Mouse (Mus musculus): ENCODE data around the gene Gpr142. TPM values are rescaled to one million over a fixed set of nuclear protein-coding genes. Genes with fewer than 3 reads are reported as not detected.

Gpr142 gene
- polyA plus RNA-seq (2012; rRNA removed), result not detected in 2 replicates

DNA sequence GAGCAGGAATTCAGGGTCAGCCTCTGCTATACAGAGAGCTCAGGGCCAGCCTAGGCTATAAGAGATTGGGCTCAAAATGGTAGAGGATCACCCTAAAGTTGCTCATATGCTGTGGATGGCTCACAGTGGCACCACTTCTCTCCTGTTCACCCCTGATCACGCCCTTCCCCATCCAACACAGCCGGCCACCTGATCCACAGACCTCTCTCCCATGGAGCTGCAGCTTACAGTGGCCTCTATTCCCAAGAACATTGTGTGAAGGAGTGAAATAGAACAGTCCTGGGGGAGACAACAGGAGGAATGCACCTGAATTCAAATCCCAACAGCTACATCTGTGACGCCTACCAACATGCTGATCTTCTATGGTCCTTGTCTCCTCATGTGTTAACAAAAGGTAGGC, at the start of gene Gpr142:
Gene Gpr142, plus strand, starts transcription at position 301 of the 400 bp plus-strand sequence.
- no peak within 1 kb of the TSS for H3K27ac ChIP-seq (ENCODE audit: control insufficient read depth, insufficient read depth, low read length)
- TF ChIP-seq CTCF (IDR thresholded peaks at IDR 0.05; ENCODE audit: borderline replicate concordance, control insufficient read depth, extremely low read depth, insufficient read depth, low read length, poor library complexity) (no peak), POLR2A (IDR thresholded peaks at IDR 0.05; ENCODE audit: control insufficient read depth, extremely low read depth, insufficient read depth, low read length, poor library complexity) (no peak)
- H3K4me3 ChIP-seq (ENCODE audit: control insufficient read depth, insufficient read depth, low read length), result no peak within 1 kb of the TSS
- peaks cover 5% of the 10 kb centered on the region for H3K4me1 ChIP-seq (replicated peaks; ENCODE audit: control insufficient read depth, insufficient read depth, low read length)
- no peaks in the 10 kb centered on the region for H3K36me3 ChIP-seq (ENCODE audit: control insufficient read depth, insufficient read depth, low read length)
- no peaks in the 10 kb centered on the region for H3K27me3 ChIP-seq (ENCODE audit: control insufficient read depth, insufficient read depth, low read length)
- WGBS, result 92% methylated on average over 3 of the region's 3 CpGs
- DNase-seq, result no peak

DNA sequence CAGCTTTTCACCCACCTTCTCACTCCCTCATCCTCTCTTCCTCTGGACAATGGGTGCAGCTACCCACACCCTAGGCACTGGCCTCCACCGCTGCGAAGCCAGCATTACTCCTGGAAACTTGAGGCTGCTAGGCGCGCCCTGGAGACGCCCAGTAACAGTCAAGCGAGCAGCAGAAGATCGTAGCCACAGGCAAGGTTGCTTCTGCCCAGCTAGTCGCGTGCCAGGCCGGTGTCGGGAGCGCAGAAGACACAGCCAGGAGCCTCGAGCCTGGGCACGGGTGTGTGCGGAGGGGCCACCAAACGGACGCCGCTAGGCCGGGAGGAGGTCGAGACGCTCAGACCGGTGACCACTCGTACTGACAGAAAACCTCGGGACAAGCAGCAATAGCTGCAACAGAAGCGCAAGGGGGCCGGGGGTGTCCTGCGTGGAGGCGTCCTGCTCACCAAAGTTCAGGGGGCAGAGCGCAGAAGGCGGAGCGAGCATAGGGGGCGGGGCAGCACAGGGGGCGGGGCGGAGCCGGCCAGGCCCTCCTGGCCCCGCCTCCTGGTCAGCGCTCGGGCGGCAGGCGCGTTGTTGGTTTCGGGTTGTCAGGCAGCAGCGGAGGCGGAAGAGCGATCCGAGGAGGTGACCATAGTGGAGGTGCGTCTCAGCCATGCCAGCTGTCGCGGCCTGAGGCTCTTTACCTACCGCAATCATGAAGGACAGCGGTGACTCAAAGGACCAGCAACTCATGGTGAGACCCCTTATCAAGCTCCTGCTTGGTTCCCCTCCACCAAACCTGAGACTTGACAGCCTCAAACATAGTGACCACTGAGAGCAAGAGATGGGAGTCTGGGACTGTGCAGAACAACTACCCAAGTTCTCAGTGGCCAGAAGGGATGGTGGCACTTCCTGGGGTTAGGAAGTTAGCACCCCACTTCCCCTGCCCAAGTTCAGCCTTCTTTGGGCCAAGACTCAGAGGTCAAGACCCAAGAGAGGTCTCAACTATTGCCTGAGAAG, 33.6 kb upstream of the Gpr142 start, which contains the start of gene Kif19a:
Gene Kif19a, plus strand, starts transcription at position 569 of the 999 bp plus-strand sequence.
- Histone ChIP-seq H3K4me1 (replicated peaks; ENCODE audit: control insufficient read depth, insufficient read depth, low read length) (peaks cover 9% of the 10 kb centered on the region), H3K27ac (ENCODE audit: control insufficient read depth, insufficient read depth, low read length) (no peak within 1 kb of the TSS), H3K36me3 (ENCODE audit: control insufficient read depth, insufficient read depth, low read length) (no peaks in the 10 kb centered on the region), H3K4me3 (ENCODE audit: control insufficient read depth, insufficient read depth, low read length) (peak within 1 kb of the TSS; percentile 24), H3K27me3 (ENCODE audit: control insufficient read depth, insufficient read depth, low read length) (no peaks in the 10 kb centered on the region; the same call in 1 of the 2 replicates)
- TF ChIP-seq CTCF (IDR thresholded peaks at IDR 0.05; ENCODE audit: borderline replicate concordance, control insufficient read depth, extremely low read depth, insufficient read depth, low read length, poor library complexity) (no peak), POLR2A (IDR thresholded peaks at IDR 0.05; ENCODE audit: control insufficient read depth, extremely low read depth, insufficient read depth, low read length, poor library complexity) (no peak)
- 6% methylated on average over 51 of the region's 51 CpGs for WGBS
- peak; percentile 13 for DNase-seq

DNA sequence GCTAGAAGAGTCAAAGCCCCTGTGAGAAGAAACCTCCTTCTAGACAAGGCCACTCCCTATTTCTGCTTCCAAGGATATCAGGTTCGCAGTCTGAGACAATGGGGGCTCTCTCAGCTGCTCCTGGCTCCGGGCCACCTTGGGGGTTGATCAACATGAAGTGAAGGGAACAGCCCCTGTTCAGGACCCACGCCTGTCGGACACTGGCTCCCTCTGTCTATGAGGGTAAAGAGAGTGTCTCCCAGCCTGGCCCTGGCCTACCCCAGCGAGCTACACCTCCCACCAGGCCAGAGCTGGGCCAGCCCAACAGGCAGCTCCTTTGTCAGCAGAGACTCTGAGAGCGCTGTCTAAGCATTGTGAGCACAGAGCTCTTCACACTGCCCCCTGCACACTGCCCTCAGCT, 28.8 kb upstream of the Gpr142 start:
- TF ChIP-seq POLR2A (IDR thresholded peaks at IDR 0.05; ENCODE audit: control insufficient read depth, extremely low read depth, insufficient read depth, low read length, poor library complexity), result no peak
- no peaks in the 10 kb centered on the region; the same call in 1 of the 2 replicates for H3K27me3 ChIP-seq (ENCODE audit: control insufficient read depth, insufficient read depth, low read length)
- H3K4me3 ChIP-seq (ENCODE audit: control insufficient read depth, insufficient read depth, low read length), result no peak overlapping the region
- no peak for DNase-seq
- peaks cover 5% of the 10 kb centered on the region for H3K4me1 ChIP-seq (replicated peaks; ENCODE audit: control insufficient read depth, insufficient read depth, low read length)
- H3K36me3 ChIP-seq (ENCODE audit: control insufficient read depth, insufficient read depth, low read length), result no peaks in the 10 kb centered on the region
- H3K27ac ChIP-seq (ENCODE audit: control insufficient read depth, insufficient read depth, low read length), result no peak overlapping the region
- 93% methylated on average over 6 of the region's 6 CpGs for WGBS

DNA sequence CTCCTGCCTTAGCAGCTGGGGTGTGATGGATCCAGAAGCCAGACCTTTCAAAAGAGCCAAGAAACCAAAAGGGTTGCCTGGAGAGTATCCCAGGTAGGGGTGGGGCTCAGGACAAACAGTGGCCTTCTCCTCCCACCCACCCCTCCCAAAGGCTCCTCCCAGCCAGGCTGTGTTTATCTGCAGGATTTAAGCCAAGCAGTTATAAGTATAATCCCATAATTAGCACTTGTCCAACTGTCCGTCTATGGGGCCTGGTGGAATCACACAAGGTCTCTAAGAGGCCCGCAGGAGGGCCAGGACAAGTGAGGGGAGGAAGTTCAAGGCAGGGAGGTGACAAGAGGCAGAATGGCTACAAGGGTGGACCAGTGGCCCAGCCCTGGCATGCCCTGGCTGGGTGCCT, 26.8 kb upstream of the Gpr142 start:
- no peak for DNase-seq
- H3K36me3 ChIP-seq (ENCODE audit: control insufficient read depth, insufficient read depth, low read length), result no peaks in the 10 kb centered on the region
- H3K4me1 ChIP-seq (replicated peaks; ENCODE audit: control insufficient read depth, insufficient read depth, low read length), result no peaks in the 10 kb centered on the region
- TF ChIP-seq CTCF (IDR thresholded peaks at IDR 0.05; ENCODE audit: borderline replicate concordance, control insufficient read depth, extremely low read depth, insufficient read depth, low read length, poor library complexity), result no peak
- TF ChIP-seq POLR2A (IDR thresholded peaks at IDR 0.05; ENCODE audit: control insufficient read depth, extremely low read depth, insufficient read depth, low read length, poor library complexity), result no peak
- WGBS, result 96% methylated on average over 2 of the region's 2 CpGs
- no peaks in the 10 kb centered on the region for H3K27me3 ChIP-seq (ENCODE audit: control insufficient read depth, insufficient read depth, low read length)
- no peak overlapping the region for H3K4me3 ChIP-seq (ENCODE audit: control insufficient read depth, insufficient read depth, low read length)
- no peak overlapping the region for H3K27ac ChIP-seq (ENCODE audit: control insufficient read depth, insufficient read depth, low read length)

DNA sequence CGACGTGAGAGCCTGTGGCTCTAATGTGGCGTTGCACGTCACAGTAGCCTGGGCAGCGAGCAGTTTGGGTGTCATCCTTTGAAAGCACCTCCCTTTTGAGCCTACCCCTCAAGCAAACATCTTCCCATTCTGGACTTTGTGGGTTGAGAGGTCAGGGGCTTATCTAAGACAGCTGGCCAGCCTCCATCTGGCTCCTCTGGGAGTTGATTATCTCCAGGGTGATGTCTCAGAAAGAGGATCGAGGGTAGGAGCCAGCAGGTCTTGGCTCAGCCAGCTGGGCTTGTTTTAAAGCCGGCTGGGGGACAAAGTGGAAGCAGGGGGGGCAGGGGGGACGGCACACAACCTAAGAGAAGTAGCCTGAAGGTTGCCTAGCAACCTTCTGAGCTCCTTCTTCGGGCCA, 18.6 kb upstream of the Gpr142 start:
- Histone ChIP-seq H3K27ac (ENCODE audit: control insufficient read depth, insufficient read depth, low read length) (no peak overlapping the region), H3K4me1 (replicated peaks; ENCODE audit: control insufficient read depth, insufficient read depth, low read length) (no peaks in the 10 kb centered on the region), H3K4me3 (ENCODE audit: control insufficient read depth, insufficient read depth, low read length) (no peak overlapping the region), H3K36me3 (ENCODE audit: control insufficient read depth, insufficient read depth, low read length) (no peaks in the 10 kb centered on the region), H3K27me3 (ENCODE audit: control insufficient read depth, insufficient read depth, low read length) (no peaks in the 10 kb centered on the region)
- 69% methylated on average over 9 of the region's 9 CpGs for WGBS
- TF ChIP-seq POLR2A (IDR thresholded peaks at IDR 0.05; ENCODE audit: control insufficient read depth, extremely low read depth, insufficient read depth, low read length, poor library complexity) (no peak), CTCF (IDR thresholded peaks at IDR 0.05; ENCODE audit: borderline replicate concordance, control insufficient read depth, extremely low read depth, insufficient read depth, low read length, poor library complexity) (no peak)
- DNase-seq, result no peak

DNA sequence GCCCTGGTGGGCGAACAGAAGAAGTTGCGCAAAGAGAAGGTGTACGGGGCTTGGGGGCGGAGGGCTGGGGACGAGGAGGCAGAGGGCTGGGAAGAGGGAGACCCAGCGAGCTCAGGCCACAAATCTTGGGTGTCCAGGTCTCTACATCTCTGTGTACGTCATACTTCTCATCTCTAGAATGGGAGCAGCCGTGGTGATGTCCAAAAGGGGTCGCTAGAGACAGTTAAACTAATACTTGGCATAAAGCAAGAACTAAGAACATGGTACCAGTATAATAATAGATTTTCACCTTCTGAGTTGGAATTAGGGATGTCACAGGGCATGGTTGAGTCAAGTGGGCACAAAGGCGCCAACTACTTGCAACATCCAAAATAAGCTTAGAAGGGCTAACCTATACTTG, 12.8 kb upstream of the Gpr142 start:
- 64% methylated on average over 10 of the region's 10 CpGs for WGBS
- Histone ChIP-seq H3K27me3 (ENCODE audit: control insufficient read depth, insufficient read depth, low read length) (peaks cover 7% of the 10 kb centered on the region; the same call in 1 of the 2 replicates), H3K4me3 (ENCODE audit: control insufficient read depth, insufficient read depth, low read length) (no peak overlapping the region), H3K4me1 (replicated peaks; ENCODE audit: control insufficient read depth, insufficient read depth, low read length) (peaks cover 8% of the 10 kb centered on the region; the same call in 1 of the 2 replicates), H3K36me3 (ENCODE audit: control insufficient read depth, insufficient read depth, low read length) (no peaks in the 10 kb centered on the region), H3K27ac (ENCODE audit: control insufficient read depth, insufficient read depth, low read length) (no peak overlapping the region)
- TF ChIP-seq CTCF (IDR thresholded peaks at IDR 0.05; ENCODE audit: borderline replicate concordance, control insufficient read depth, extremely low read depth, insufficient read depth, low read length, poor library complexity), result no peak
- TF ChIP-seq POLR2A (IDR thresholded peaks at IDR 0.05; ENCODE audit: control insufficient read depth, extremely low read depth, insufficient read depth, low read length, poor library complexity), result no peak
- no peak for DNase-seq
